Mouse (Mus musculus) embryonic facial prominence, embryonic 10.5 days (tissue): ENCODE results near the gene Purb. TPM values are rescaled to one million over a fixed set of nuclear protein-coding genes. Genes with fewer than 3 reads are reported as not detected.
A peak's percentile ranks its signal among the peaks of the same experiment; 100 is the strongest.

Experiments
- DNase-seq: peaks from one replicate; pipeline ENCODE4 v3.0.0-alpha.2; 2017; ENCODE audit warnings: low spot score
- H3K27ac ChIP-seq: fragments of 300-500 bp; sonication (generic); replicated peaks from 2 replicates; pipeline ENCODE4 v1.5.1; 2016; ENCODE audit warnings: mild to moderate bottlenecking
- H3K27me3 ChIP-seq: fragments of 300-500 bp; sonication (generic); replicated peaks from 2 replicates; pipeline ENCODE4 v1.6.1; 2016; ENCODE audit warnings: low read depth, mild to moderate bottlenecking; ENCODE audit not compliant: poor library complexity, severe bottlenecking
- H3K36me3 ChIP-seq: fragments of 300-500 bp; sonication (generic); replicated peaks from 2 replicates; pipeline ENCODE4 v1.6.1; 2016; ENCODE audit warnings: mild to moderate bottlenecking, moderate library complexity
- H3K4me1 ChIP-seq: fragments of 300-500 bp; sonication (generic); 2 replicates; pipeline ENCODE4 v1.6.1; 2016
- H3K4me3 ChIP-seq: fragments of 300-500 bp; sonication (generic); 2 replicates; pipeline ENCODE4 v1.5.1; 2016; ENCODE audit warnings: mild to moderate bottlenecking, moderate library complexity
- H3K9me3 ChIP-seq: fragments of 300-500 bp; sonication (generic); 2 replicates; pipeline ENCODE4 v1.6.1; 2016; ENCODE audit warnings: mild to moderate bottlenecking
- WGBS: fragments of 180-500 bp; shearing (Covaris S2); methylation state at CpG from one replicate; pipeline ENCODE4 v1.1.7; 2016; 5-methylcytosine and 5-hydroxymethylcytosine counted together
- polyA plus RNA-seq: library from polyadenylated mRNA; unstranded; fragments of >200 nt; fragmentation: Nextera tagmentation; extraction: Ambion mirVana; gene quantifications from 2 replicates; pipeline ENCODE4 v1.2.1, GENCODE M21; 2016

Gene Purb
- polyA plus RNA-seq = 17.5 and 17.7 TPM in 2 replicates

DNA sequence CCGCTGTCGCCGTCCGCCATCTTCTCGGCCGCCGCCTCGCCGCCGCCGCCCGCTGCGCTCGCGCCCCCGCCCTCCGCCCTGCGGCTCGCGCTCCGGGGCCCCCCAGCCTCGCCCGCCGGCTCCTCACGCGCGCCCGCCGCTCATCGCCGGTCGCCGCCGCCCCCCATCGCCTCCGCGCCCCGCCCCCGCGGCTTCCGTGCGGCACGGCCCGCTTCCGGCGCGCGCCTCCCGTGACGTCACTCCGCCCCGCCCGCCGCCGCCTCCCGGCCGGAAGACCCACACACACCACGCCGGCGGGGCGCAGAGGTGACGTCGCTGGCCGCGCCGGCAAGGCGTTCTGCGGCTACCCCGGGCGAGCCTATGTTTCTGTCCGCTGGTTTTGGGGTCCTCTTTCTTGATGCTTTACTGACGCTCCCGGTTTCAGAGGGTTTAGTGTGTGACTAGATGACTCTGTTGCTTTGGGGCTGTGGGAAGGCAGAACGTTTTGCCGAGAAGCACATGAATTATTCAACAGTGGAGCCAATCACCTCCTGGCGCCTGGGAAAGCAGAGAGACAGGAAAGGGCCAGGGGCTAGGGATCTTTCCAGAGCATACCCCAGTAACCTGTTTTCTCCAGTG is at the start of gene Purb:
Gene Purb (minus strand): TSS at position 51 of the 618 bp plus-strand sequence.
- H3K36me3 ChIP-seq = peaks cover 24% of the 10 kb centered on the region
- no peaks in the 10 kb centered on the region for H3K27me3 ChIP-seq
- peaks cover 38% of the 10 kb centered on the region for H3K4me1 ChIP-seq
- DNase-seq = peak; percentile 93
- peak within 1 kb of the TSS; percentile 88 for H3K4me3 ChIP-seq
- peak within 1 kb of the TSS; percentile 93 for H3K27ac ChIP-seq
- H3K9me3 ChIP-seq = no peaks in the 10 kb centered on the region
- 10% methylated on average over 76 of the region's 76 CpGs for WGBS

DNA sequence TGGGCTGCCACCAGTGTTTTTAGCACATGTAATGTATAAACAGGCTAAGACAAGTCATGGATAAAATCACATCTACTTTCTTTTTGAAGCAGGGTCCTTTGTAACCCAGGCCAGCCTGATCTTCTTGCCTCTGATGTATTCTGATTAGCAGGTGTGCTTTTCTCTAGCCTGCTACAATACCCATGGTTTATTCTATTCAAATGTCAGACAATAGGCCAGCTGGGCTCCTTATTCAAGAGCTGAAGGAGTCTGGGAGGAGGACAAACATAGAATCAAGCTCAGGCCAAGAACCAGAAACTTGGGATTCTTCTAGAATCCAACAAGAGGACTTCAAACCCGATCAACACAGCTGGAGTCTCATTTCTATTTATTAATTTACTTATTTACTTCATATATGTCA is 49.5 kb upstream of the Purb start:
- Histone ChIP-seq H3K36me3 (peaks cover 37% of the 10 kb centered on the region), H3K27ac (no peak overlapping the region), H3K4me1 (peaks cover 22% of the 10 kb centered on the region), H3K9me3 (no peaks in the 10 kb centered on the region), H3K4me3 (no peak overlapping the region), H3K27me3 (no peaks in the 10 kb centered on the region)
- DNase-seq = no peak
- 86% methylated on average over 1 of the region's 1 CpGs for WGBS

DNA sequence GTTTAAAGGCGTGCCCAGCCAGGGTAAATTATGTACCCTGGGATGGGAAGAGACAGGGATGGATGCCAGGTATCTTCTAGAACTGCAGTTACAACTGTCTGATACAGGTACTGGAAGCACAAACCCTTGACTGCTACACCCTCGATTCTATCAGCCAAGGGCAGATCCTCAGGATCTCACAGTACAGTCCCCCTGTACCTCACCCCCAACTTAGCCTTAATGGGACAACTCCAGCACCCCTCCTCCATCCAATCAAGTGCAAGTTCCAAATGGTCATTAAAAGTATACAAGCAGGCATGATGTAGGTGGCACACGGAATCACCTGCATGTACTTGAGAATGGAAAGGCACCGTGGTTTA is 49.1 kb upstream of the Purb start:
- Histone ChIP-seq H3K27ac (no peak overlapping the region), H3K4me3 (no peak overlapping the region), H3K36me3 (peaks cover 37% of the 10 kb centered on the region), H3K4me1 (peaks cover 22% of the 10 kb centered on the region), H3K27me3 (no peaks in the 10 kb centered on the region), H3K9me3 (no peaks in the 10 kb centered on the region)
- DNase-seq = no peak
- 93% methylated on average over 4 of the region's 4 CpGs for WGBS

DNA sequence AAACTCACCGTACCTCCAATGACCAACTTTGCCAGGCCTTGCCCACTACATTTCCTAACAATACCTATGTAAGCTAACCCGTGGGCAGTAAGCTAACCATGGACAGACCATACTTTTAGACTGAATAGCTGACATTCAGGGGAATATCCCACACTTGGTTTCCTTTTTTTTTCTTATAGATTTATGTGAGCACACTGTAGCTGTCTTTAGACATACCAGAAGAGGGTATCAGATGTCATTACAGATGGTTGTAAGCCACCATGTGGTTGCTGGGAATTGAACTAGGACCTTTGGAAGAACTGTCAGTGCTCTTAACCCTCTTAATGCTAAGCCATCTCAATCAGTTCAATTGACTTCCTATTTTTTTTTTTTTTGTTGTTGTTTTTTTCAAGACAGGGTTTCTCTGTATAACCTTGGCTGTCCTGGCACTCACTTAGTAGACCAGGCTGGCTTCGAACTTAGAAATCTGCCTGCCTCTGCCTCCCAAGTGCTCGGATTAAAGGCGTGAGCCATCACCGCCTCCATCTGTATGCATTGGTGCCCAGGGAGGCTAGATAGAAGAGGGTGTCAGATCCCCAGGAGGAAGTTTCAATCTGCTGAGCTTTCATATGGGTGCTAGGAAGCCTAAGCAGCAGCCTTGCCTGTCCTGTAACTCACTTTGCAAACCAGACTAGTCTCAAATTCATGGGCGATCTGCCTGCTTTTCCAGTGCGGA is 48.6 kb upstream of the Purb start:
- Histone ChIP-seq H3K9me3 (no peaks in the 10 kb centered on the region), H3K27ac (no peak overlapping the region), H3K36me3 (peaks cover 37% of the 10 kb centered on the region), H3K4me1 (peaks cover 22% of the 10 kb centered on the region), H3K4me3 (no peak overlapping the region), H3K27me3 (no peaks in the 10 kb centered on the region)
- 88% methylated on average over 8 of the region's 8 CpGs for WGBS
- no peak for DNase-seq

DNA sequence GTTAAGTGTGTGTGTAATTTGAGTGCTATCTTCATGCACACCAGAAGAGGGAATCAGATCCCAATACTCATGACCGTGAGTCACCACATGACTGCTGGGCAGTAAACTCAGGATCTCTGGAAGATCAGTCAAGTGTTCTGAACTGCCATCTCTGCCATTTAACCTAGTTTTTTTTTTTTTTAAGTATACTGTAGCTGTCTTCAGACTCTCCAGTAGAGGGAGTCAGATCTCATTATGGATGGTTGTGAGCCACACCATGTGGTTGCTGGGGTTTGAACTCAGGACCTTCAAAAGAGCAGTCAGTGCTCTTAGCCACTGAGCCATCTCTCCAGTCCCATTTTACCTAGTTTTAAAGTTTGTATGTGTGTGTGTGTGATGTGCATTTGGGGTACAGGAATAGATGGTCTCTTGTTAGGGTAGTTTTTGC is 48.0 kb upstream of the Purb start:
- Histone ChIP-seq H3K36me3 (peaks cover 37% of the 10 kb centered on the region), H3K27ac (no peak overlapping the region), H3K27me3 (no peaks in the 10 kb centered on the region), H3K9me3 (no peaks in the 10 kb centered on the region), H3K4me3 (no peak overlapping the region), H3K4me1 (peaks cover 18% of the 10 kb centered on the region)
- 47% methylated on average over 1 of the region's 1 CpGs for WGBS
- no peak for DNase-seq

DNA sequence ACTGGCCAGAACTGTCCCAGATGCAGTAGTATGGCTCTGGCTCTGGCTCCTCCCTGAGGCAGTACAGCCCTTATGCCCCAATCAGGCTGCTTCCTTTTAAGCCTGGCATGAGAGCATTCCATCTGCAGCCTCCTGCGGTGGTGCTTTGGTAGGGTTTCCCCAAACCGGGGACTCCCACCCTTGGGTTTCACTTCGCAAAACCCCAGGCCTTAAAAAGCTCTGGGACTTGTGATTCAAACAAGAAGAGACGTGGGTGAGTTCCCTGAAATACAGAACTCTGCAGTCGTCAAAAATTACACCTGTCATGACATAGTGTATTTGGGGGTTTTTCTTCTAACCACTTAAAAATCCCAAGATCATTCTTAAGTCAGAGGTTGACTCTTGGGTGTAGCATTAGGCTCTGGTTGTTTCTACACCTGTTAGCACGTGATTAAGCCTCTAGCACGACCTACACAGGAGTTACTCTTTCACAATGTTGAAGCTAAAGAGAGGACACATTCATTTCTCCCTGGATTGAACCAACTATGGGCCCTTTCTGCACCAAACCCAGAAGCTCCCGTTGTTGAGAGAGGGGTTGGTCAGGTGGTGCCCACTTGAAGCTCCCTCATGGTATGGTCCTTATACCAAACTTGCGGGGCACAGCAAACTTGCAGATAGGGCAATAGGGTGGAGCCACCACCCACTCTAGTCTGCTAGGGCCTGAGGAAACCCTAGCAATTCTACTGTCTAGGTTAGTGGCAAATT is 47.2 kb upstream of the Purb start:
- peaks cover 16% of the 10 kb centered on the region for H3K4me1 ChIP-seq
- 76% methylated on average over 9 of the region's 9 CpGs for WGBS
- H3K27ac ChIP-seq = no peak overlapping the region

DNA sequence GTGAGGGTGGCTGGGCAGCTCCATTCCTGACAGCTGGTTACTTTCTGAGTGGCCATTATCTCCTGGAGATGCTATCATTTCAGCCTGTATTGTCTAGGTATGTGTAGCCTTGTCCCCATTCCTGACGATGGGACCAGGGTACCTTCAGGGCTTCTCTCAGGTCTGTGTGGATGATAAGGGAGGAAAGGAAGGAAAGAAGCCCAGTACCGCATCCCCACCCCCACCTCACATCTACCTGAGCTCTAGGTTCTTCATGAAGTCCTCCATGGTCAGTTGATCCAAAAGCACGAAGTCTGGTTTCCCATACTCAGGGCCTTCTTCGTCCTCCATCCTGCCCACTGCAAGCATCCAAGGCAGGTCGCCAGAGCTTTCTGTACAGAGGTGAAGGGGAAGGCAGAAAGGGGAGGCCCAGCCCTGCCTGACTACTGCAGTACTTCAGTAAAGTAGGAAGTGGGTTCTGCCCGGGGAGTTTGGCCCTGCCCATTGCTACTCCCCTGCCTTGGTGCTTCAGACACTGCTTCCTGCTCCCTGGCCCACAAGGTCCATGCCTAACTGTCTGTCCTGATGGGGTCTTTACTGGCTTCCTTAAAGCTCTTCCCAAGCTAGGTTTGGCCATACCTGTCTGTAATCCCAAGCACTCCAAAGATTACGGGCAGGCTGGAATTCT is 44.9 kb upstream of the Purb start, which contains the start of gene Myo1g:
Gene Myo1g (minus strand): TSS at position 459 of the 667 bp plus-strand sequence.
- no peak within 1 kb of the TSS for H3K27ac ChIP-seq
- WGBS = 78% methylated on average over 7 of the region's 7 CpGs
- peaks cover 21% of the 10 kb centered on the region for H3K36me3 ChIP-seq
- no peaks in the 10 kb centered on the region for H3K9me3 ChIP-seq
- no peaks in the 10 kb centered on the region for H3K4me1 ChIP-seq
- H3K27me3 ChIP-seq = no peaks in the 10 kb centered on the region
- no peak for DNase-seq
- H3K4me3 ChIP-seq = no peak within 1 kb of the TSS

More for the DNA sequence above, 47.2 kb upstream of the Purb start:
- Histone ChIP-seq H3K4me3 (no peak overlapping the region), H3K9me3 (no peaks in the 10 kb centered on the region), H3K36me3 (peaks cover 37% of the 10 kb centered on the region), H3K27me3 (no peaks in the 10 kb centered on the region)
- DNase-seq = no peak

DNA sequence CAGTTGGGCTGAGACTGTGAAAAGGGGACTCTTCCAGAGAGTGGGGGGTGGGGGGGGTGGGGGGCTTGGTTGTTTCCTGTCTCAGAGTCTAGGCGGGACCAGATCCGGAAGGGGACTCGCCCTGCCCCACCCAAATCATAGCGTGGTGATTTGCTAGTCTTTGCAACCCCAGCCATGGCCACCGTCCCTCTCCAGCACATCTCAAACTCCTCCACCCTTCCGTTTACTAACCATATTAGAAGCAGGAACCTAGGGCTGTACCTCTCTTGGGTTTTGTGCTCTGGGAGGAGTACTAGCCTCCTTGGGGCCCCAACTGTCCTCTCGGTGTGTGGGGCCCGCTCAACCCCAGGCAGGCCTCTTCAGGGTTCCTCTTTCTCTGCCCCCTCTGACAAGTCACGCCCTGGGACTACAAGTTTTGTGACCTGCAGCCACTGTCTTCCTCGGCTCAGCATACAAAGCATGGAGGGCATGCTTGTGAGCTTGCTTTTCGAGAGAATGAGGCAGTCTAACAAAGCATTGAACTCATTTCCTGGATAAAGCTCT is 43.8 kb upstream of the Purb start:
- H3K27ac ChIP-seq = no peak overlapping the region
- H3K36me3 ChIP-seq = peaks cover 10% of the 10 kb centered on the region
- H3K9me3 ChIP-seq = no peaks in the 10 kb centered on the region
- H3K4me3 ChIP-seq = no peak overlapping the region
- H3K27me3 ChIP-seq = no peaks in the 10 kb centered on the region
- no peak for DNase-seq
- H3K4me1 ChIP-seq = peaks cover 5% of the 10 kb centered on the region
- 71% methylated on average over 11 of the region's 11 CpGs for WGBS

DNA sequence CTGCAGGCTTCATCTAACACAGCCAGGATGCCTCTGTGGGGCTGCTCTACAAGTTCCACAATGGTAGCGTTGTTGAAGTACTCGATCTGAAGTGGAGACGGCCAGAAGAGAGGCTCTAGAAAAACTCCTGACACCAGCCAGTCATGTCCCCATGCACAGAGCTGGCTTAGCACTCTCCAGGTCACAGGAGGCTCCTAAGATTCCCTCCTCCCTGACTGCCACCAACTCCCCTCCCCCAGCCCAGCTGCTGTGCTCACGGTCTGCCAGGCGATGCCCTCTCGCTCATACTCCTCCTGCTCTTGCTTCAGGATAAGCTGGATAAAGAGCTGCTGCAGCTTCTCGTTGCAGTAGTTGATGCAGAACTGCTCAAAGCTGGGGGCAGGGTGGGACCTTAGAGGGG is 39.1 kb upstream of the Purb start:
- Histone ChIP-seq H3K4me3 (no peak overlapping the region), H3K36me3 (no peaks in the 10 kb centered on the region), H3K4me1 (peaks cover 5% of the 10 kb centered on the region), H3K27me3 (no peaks in the 10 kb centered on the region), H3K9me3 (no peaks in the 10 kb centered on the region), H3K27ac (no peak overlapping the region)
- WGBS = 48% methylated on average over 7 of the region's 7 CpGs
- DNase-seq = no peak

DNA sequence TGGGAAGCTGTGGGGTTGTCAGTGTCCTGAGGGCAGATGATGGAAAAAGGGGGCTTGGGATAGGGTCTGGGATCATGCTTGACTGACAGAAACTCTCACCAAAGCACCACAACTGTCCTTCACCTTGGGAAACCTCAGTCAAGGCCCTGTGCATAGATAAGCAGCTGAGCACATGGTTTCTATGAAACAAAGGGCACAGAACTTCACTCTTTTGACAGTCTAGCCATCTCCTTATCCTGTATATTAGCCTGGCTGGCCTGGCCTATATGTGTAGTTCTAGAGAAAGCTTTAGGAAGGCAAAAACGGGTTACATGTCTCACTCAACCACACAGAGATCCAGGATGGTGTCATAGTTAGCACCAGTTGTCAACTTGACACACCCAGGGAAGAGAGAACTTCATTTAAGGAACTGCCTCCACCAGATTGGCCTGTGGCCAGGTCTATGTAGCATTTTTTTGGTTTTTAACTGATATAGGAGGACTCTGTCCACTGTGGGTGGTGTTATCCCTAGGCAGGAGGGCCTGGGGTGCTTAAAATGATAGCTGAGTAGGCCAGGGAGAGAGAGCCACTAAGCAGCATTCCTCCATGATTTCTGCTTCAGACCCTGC is 32.7 kb upstream of the Purb start:
- no peaks in the 10 kb centered on the region for H3K36me3 ChIP-seq
- no peaks in the 10 kb centered on the region for H3K9me3 ChIP-seq
- no peak overlapping the region for H3K27ac ChIP-seq
- DNase-seq = no peak
- H3K4me3 ChIP-seq = no peak overlapping the region
- 0 out of 2 replicates have a peak, but pooled peaks cover 4% of the 10 kb centered on the region for H3K4me1 ChIP-seq
- H3K27me3 ChIP-seq = no peaks in the 10 kb centered on the region
- 55% methylated on average over 1 of the region's 1 CpGs for WGBS

DNA sequence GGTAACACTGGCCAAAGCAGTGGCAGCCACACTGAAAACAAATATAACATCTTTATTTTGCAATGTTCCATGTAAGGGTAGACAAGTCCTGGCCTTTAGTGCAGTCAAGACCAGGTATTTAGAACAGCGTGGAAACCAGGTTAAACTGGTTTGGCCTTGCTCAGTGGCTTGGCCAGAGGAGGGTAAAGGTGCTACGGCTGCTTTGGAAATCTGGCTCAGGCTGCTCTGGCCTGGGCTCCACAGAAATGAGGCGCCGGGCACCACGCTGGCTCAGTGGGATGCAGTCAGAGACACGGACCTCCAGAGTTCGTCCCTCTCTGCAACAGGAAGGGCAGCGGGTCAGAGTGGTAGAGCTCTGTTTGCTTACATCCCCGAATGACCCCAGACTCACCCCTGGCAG is 30.8 kb upstream of the Purb start:
- Histone ChIP-seq H3K4me3 (no peak overlapping the region), H3K9me3 (no peaks in the 10 kb centered on the region), H3K4me1 (0 out of 2 replicates have a peak, but pooled peaks cover 4% of the 10 kb centered on the region), H3K27me3 (no peaks in the 10 kb centered on the region), H3K36me3 (no peaks in the 10 kb centered on the region), H3K27ac (no peak overlapping the region)
- WGBS = 80% methylated on average over 9 of the region's 9 CpGs
- DNase-seq = no peak

DNA sequence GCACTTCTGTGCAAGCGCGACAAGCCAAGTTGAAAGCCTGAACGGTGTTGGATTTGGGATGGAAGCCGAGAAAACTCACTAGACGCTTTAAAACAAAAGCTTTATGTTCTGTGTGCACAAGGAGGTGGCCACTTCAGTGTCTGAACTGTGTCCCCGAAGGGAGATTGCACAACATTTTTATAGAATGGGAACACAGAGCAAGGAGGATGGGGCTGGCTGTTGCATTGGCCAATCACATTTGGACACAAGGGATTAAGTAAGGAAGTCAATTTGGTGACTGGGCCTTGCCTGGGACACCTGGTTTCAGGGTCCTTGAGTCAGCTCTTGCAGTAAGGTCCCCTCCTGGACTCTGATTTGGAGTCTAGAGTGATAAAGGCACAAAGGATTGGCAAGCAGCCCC is 29.0 kb upstream of the Purb start:
- no peaks in the 10 kb centered on the region for H3K9me3 ChIP-seq
- no peak for DNase-seq
- 85% methylated on average over 6 of the region's 6 CpGs for WGBS
- H3K27me3 ChIP-seq = no peaks in the 10 kb centered on the region
- H3K36me3 ChIP-seq = no peaks in the 10 kb centered on the region
- H3K4me1 ChIP-seq = 0 out of 2 replicates have a peak, but pooled peaks cover 4% of the 10 kb centered on the region
- H3K4me3 ChIP-seq = no peak overlapping the region
- H3K27ac ChIP-seq = no peak overlapping the region
